Mouse (Mus musculus): ENCODE measurements around the gene Rbl2.

The Rbl2 gene

GRCm38 (mm10) chr8:91069834-91070233, at the start of gene Rbl2:
Gene Rbl2 (plus strand): TSS chr8:91070057.
- peak; percentile 85 for DNase-seq (ENCODE audit: low read depth, low spot score)

GRCm38 (mm10) chr8:91034417-91034816, 35.4 kb upstream of the Rbl2 start:
- DNase-seq (ENCODE audit: low read depth, low spot score): no peak

GRCm38 (mm10) chr8:91036905-91037304, 33.0 kb upstream of the Rbl2 start:
- no peak for DNase-seq (ENCODE audit: low read depth, low spot score)

- DNase-seq (ENCODE audit: low read depth, low spot score): no peak
Observed at GRCm38 (mm10) chr8:91038637-91039036, 31.2 kb upstream of the Rbl2 start.

GRCm38 (mm10) chr8:91046370-91046769, 23.5 kb upstream of the Rbl2 start:
- no peak for DNase-seq (ENCODE audit: low read depth, low spot score)

GRCm38 (mm10) chr8:91051037-91051436, 18.8 kb upstream of the Rbl2 start:
- DNase-seq (ENCODE audit: low read depth, low spot score): peak; percentile 8

- no peak for DNase-seq (ENCODE audit: low read depth, low spot score)
Observed at GRCm38 (mm10) chr8:91054418-91054817, 15.4 kb upstream of the Rbl2 start.

GRCm38 (mm10) chr8:91056848-91057247, 13.0 kb upstream of the Rbl2 start:
- DNase-seq (ENCODE audit: low read depth, low spot score): no peak

- no peak for DNase-seq (ENCODE audit: low read depth, low spot score)
Observed at GRCm38 (mm10) chr8:91059086-91059578, 10.7 kb upstream of the Rbl2 start.

- no peak for DNase-seq (ENCODE audit: low read depth, low spot score)
Observed at GRCm38 (mm10) chr8:91059884-91060510, 9.9 kb upstream of the Rbl2 start.

- DNase-seq (ENCODE audit: low read depth, low spot score): no peak
Observed at GRCm38 (mm10) chr8:91060555-91061471, 9.0 kb upstream of the Rbl2 start.

- DNase-seq (ENCODE audit: low read depth, low spot score): no peak
Observed at GRCm38 (mm10) chr8:91065179-91065578, 4.7 kb upstream of the Rbl2 start.

- no peak for DNase-seq (ENCODE audit: low read depth, low spot score)
Observed at GRCm38 (mm10) chr8:91069407-91069806, 450 bp upstream of the Rbl2 start.

- peak; percentile 23 for DNase-seq (ENCODE audit: low read depth, low spot score)
Observed at GRCm38 (mm10) chr8:91070275-91070859, 510 bp downstream of the Rbl2 start.

- no peak for DNase-seq (ENCODE audit: low read depth, low spot score)
Observed at GRCm38 (mm10) chr8:91077077-91077867, 7.4 kb downstream of the Rbl2 start.

- no peak for DNase-seq (ENCODE audit: low read depth, low spot score)
Observed at GRCm38 (mm10) chr8:91079678-91080077, 9.8 kb downstream of the Rbl2 start.

GRCm38 (mm10) chr8:91081911-91082310, 12.1 kb downstream of the Rbl2 start:
- no peak for DNase-seq (ENCODE audit: low read depth, low spot score)

GRCm38 (mm10) chr8:91082428-91082827, 12.6 kb downstream of the Rbl2 start:
- no peak for DNase-seq (ENCODE audit: low read depth, low spot score)

- no peak for DNase-seq (ENCODE audit: low read depth, low spot score)
Observed at GRCm38 (mm10) chr8:91088452-91088851, 18.6 kb downstream of the Rbl2 start.

- no peak for DNase-seq (ENCODE audit: low read depth, low spot score)
Observed at GRCm38 (mm10) chr8:91089601-91090000, 19.7 kb downstream of the Rbl2 start.

GRCm38 (mm10) chr8:91094135-91094534, 24.3 kb downstream of the Rbl2 start:
- DNase-seq (ENCODE audit: low read depth, low spot score): no peak

GRCm38 (mm10) chr8:91098106-91098505, 28.2 kb downstream of the Rbl2 start:
- DNase-seq (ENCODE audit: low read depth, low spot score): no peak

All from retina, postnatal 7 days (tissue).